9 mouse cellular contexts compared by ENCODE assay signal in genomic region chr2:102107280-102107679, GRCm38 (mm10).
DNase-seq lines count a peak whose midpoint lies in the region; TF ChIP-seq lines count a peak whose summit lies in the region.
"Had no signal": no experiment of that assay in that cellular context is flagged by ENCODE, and none has a peak within 500 bp of the region (broad histone marks: within the 10 kb centered on the region; RNA-seq: fewer than 3 reads in every experiment).

No protein-coding gene starts in this region.

- TF ChIP-seq CTCF in cerebellum, adult 2 months (IDR thresholded peaks at IDR 0.05; ENCODE audit: borderline replicate concordance, insufficient read depth, low read depth, low read length) = peak; percentile 41; the same call in 1 of the 2 replicates

- H3K9me3 ChIP-seq in ES-E14 (ENCODE audit: control insufficient read depth, insufficient read depth, low read depth, low read length) = no peaks in the 10 kb centered on the region

- H3K27me3 ChIP-seq in cerebellum, adult 2 months (ENCODE audit: control insufficient read depth, insufficient read depth, low read length) = no peaks in the 10 kb centered on the region

- TF ChIP-seq POLR2A in cerebellum, adult 2 months (IDR thresholded peaks at IDR 0.05; ENCODE audit: borderline replicate concordance, insufficient read depth, low read length) = no peak

- intact Hi-C loops in left cerebral cortex, postnatal 10 days (cut with DNase I) = loop anchor here (5.0 kb wide), 1 partner anchor 200 kb away; no protein-coding TSS in a partner anchor

- H3K27ac ChIP-seq in cerebellum, adult 2 months (ENCODE audit: insufficient read depth, low read length) = no peak overlapping the region
- H3K27ac ChIP-seq in ES-E14 (ENCODE audit: insufficient read depth, low read depth, low read length, poor library complexity, severe bottlenecking) = no peak overlapping the region

- in situ Hi-C loops in ES-E14 (cut with MboI; ENCODE audit: low sequenced_read_pairs in 2 of 2, unreplicated experiment in 2 of 2) = no loop called here

- H3K36me3 ChIP-seq in ES-E14 (ENCODE audit: control insufficient read depth, insufficient read depth, low read length, poor library complexity, severe bottlenecking) = peaks cover 7% of the 10 kb centered on the region; the same call in 1 of the 2 replicates

- 65% methylated on average over 6 of the region's 6 CpGs for WGBS in cerebellum, adult 2 months

- DNase-seq in cerebellum, adult 2 months = no peak
- DNase-seq in cerebellum, adult 11-12 months = no peak
- peak; percentile 38 for DNase-seq in kidney, postnatal 10 days
- DNase-seq in kidney, adult 11 months = no peak
- no peak for DNase-seq in ES-E14 (ENCODE audit: low read depth, low spot score)
- peak; percentile 70 for DNase-seq in lung, postnatal 36 days
- no peak for DNase-seq in ovary, postnatal 14 days (ENCODE audit: low spot score)
- no peak for DNase-seq in left cerebral cortex, postnatal 10 days (ENCODE audit: extremely low spot score in 1 of 2, low spot score in 2 of 2)
- DNase-seq: heart, adult 11 months had no signal

- peaks cover 16% of the 10 kb centered on the region for H3K4me1 ChIP-seq in cerebellum, adult 2 months (ENCODE audit: control insufficient read depth, insufficient read depth, low read length)
- peaks cover 14% of the 10 kb centered on the region in 2 experiments for H3K4me1 ChIP-seq in ES-E14 (ENCODE audit: control insufficient read depth in 2 of 2, insufficient read depth in 2 of 2, low read length in 2 of 2, poor library complexity in 1 of 2)

- no peak overlapping the region for H3K9ac ChIP-seq in ES-E14 (ENCODE audit: insufficient read depth, low read depth, low read length, poor library complexity, severe bottlenecking)

- no peak overlapping the region for H3K4me3 ChIP-seq in cerebellum, adult 2 months (replicated peaks; ENCODE audit: insufficient read depth, low read depth, low read length)
- H3K4me3 ChIP-seq in ES-E14 (ENCODE audit: insufficient read depth in 1 of 2, low read depth in 1 of 2, low read length in 2 of 2, poor library complexity in 1 of 2, severe bottlenecking in 1 of 2) = no peak overlapping the region

TF ChIP-seq in ES-E14, 5 proteins besides CTCF, POLR2A, EP300 and RAD21:
- TF ChIP-seq ZC3H11A (IDR thresholded peaks at IDR 0.05; ENCODE audit: borderline replicate concordance, low read depth, low read length) (no peak), CHD2 (IDR thresholded peaks at IDR 0.05; ENCODE audit: low read depth, low read length) (no peak), HCFC1 (IDR thresholded peaks at IDR 0.05; ENCODE audit: borderline replicate concordance, insufficient read depth, low read length) (no peak), ZNF384 (IDR thresholded peaks at IDR 0.05; ENCODE audit: low read depth, low read length) (peak; percentile 98), MAFK (IDR thresholded peaks at IDR 0.05; ENCODE audit: insufficient read depth, low read depth, low read length) (no peak)

Comparison
In these comparisons a context has a peak if more than half of its experiments do, and no peak if none do; other contexts are left out.
1. DNase-seq: peak in kidney, postnatal 10 days (single experiment) and lung, postnatal 36 days (single experiment); none in cerebellum, adult 2 months (0 of 2), cerebellum, adult 11-12 months (single experiment), kidney, adult 11 months (single experiment), ES-E14 (single experiment), ovary, postnatal 14 days (single experiment) and left cerebral cortex, postnatal 10 days (0 of 2).